Comparison of ENCODE assay signal across 8 mouse cellular contexts in the genomic region with DNA sequence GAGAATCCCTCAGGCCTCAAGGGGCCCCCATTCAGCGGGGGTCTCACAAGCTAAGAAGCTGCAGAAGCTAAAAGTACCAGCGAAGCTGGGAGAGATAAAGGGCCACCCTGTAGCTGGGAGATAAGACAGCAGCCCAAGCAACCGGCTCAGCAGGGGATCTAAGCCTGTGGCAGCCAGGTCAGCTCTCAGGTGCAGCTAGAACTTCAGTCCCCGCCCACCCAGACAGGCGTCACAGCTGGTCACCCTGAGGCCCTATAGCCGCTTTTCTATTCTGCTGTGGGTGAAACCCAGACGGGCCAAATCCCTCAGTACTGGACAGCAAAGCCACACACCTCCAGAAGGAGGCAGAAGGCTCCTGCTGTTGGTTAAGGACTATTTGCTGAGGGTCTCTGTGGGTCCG. TPM values are rescaled to one million over a fixed set of nuclear protein-coding genes. Genes with fewer than 3 reads are reported as not detected.
DNase-seq lines count a peak whose midpoint lies in the region; ATAC-seq and TF ChIP-seq lines count a peak whose summit lies in the region.

No protein-coding gene starts in this region.

- no peak for TF ChIP-seq CTCF in thymus, adult 2 months (IDR thresholded peaks at IDR 0.05; ENCODE audit: borderline replicate concordance, control insufficient read depth, extremely low read depth, insufficient read depth, low read length, poor library complexity)

- H3K9ac ChIP-seq in kidney, embryonic 16.5 days (replicated peaks; ENCODE audit: low read length): peak overlapping the region; percentile 56; the same call in 1 of the 2 replicates
- no peak overlapping the region for H3K9ac ChIP-seq in neural tube, embryonic 13.5 days

- peak; percentile 47 to 68 for DNase-seq in adrenal gland, adult (ENCODE audit: inconsistent age in 2 of 2, low spot score in 1 of 2)
- no peak for DNase-seq in adrenal gland, postnatal 36 days
- DNase-seq in thymus, adult 2 months: no peak
- no peak for DNase-seq in thymus, adult 18-20 months
- no peak for DNase-seq in layer of hippocampus, postnatal 10 days (ENCODE audit: low spot score in 2 of 2)
- DNase-seq in left cerebral cortex, adult 9 months (ENCODE audit: low spot score in 2 of 2): no peak

- peaks cover 55% of the 10 kb centered on the region for H3K4me1 ChIP-seq in thymus, adult 2 months (replicated peaks; ENCODE audit: control insufficient read depth, insufficient read depth, low read length)
- H3K4me1 ChIP-seq in kidney, embryonic 16.5 days (ENCODE audit: insufficient read depth, low read length): peaks cover 58% of the 10 kb centered on the region
- peaks cover 59% of the 10 kb centered on the region for H3K4me1 ChIP-seq in neural tube, embryonic 13.5 days (replicated peaks)

- WGBS in thymus, adult 2 months: 64% methylated on average over 8 of the region's 8 CpGs
- 40% methylated on average over 8 of the region's 8 CpGs for WGBS in kidney, embryonic 16.5 days
- WGBS in neural tube, embryonic 13.5 days: 35% methylated on average over 8 of the region's 8 CpGs

- H3K36me3 ChIP-seq in thymus, adult 2 months (ENCODE audit: control insufficient read depth, insufficient read depth, low read length): peaks cover 4% of the 10 kb centered on the region; the same call in 1 of the 2 replicates
- H3K36me3 ChIP-seq in kidney, embryonic 16.5 days (ENCODE audit: insufficient read depth, low read length): peaks cover 16% of the 10 kb centered on the region
- H3K36me3 ChIP-seq in neural tube, embryonic 13.5 days: no peaks in the 10 kb centered on the region

- no peak for TF ChIP-seq POLR2A in thymus, adult 2 months (IDR thresholded peaks at IDR 0.05; ENCODE audit: control insufficient read depth, extremely low read depth, insufficient read depth, low read length, poor library complexity)

- peak overlapping the region; percentile 100 for H3K4me2 ChIP-seq in kidney, embryonic 16.5 days (replicated peaks; ENCODE audit: low read depth, low read length)
- peak overlapping the region; percentile 80 for H3K4me2 ChIP-seq in neural tube, embryonic 13.5 days

- H3K27ac ChIP-seq in thymus, adult 2 months (ENCODE audit: control insufficient read depth, insufficient read depth, low read length): no peak overlapping the region
- peak overlapping the region; percentile 66; the same call in 1 of the 2 replicates for H3K27ac ChIP-seq in kidney, embryonic 16.5 days (ENCODE audit: low read length)
- H3K27ac ChIP-seq in neural tube, embryonic 13.5 days (replicated peaks): no peak overlapping the region

- ATAC-seq in kidney, embryonic 16.5 days (ENCODE audit: low FRiP score, low TSS enrichment): no peak
- no peak for ATAC-seq in neural tube, embryonic 13.5 days (ENCODE audit: low read depth)

- 0 out of 2 replicates have a peak overlapping the region, but pooled peaks have one; percentile 2 for H3K4me3 ChIP-seq in thymus, adult 2 months (ENCODE audit: control insufficient read depth, insufficient read depth, low read length)
- peak overlapping the region; percentile 11 for H3K4me3 ChIP-seq in kidney, embryonic 16.5 days (ENCODE audit: low read length)
- H3K4me3 ChIP-seq in neural tube, embryonic 13.5 days: no peak overlapping the region

- H3K9me3 ChIP-seq in kidney, embryonic 16.5 days (ENCODE audit: low read length): no peaks in the 10 kb centered on the region
- H3K9me3 ChIP-seq in neural tube, embryonic 13.5 days: no peaks in the 10 kb centered on the region

- no peaks in the 10 kb centered on the region for H3K27me3 ChIP-seq in thymus, adult 2 months (ENCODE audit: control insufficient read depth, insufficient read depth, low read length)
- H3K27me3 ChIP-seq in kidney, embryonic 16.5 days (ENCODE audit: insufficient read depth, low read length): no peaks in the 10 kb centered on the region
- peaks cover 18% of the 10 kb centered on the region for H3K27me3 ChIP-seq in neural tube, embryonic 13.5 days

RNA-seq across cellular contexts. Expression of gene Slc29a1, which starts 5.9 kb away (rescaled TPM):
- total RNA-seq in adrenal gland, postnatal 36 days (2021): 100 to 1,000 TPM; 132 to 137 TPM
- 358 and 385 TPM in 2 replicates for polyA plus RNA-seq in thymus, adult 2 months (2012; rRNA removed)
- 107 and 116 TPM in 2 replicates for polyA plus RNA-seq in kidney, embryonic 16.5 days (2015; fragmentation: Nextera tagmentation; extraction: Ambion mirVana)
- 40.1 and 41.6 TPM in 2 replicates for polyA plus RNA-seq in neural tube, embryonic 13.5 days (2015; fragmentation: Nextera tagmentation; extraction: Ambion mirVana)
- 10 to 100 TPM; 27.1 to 37.0 TPM for total RNA-seq in layer of hippocampus, postnatal 10 days (2021)

RNA-seq across cellular contexts. Expression of gene Mymx, which starts 8.4 kb away (rescaled TPM):
- not detected for total RNA-seq in adrenal gland, postnatal 36 days (2021)
- polyA plus RNA-seq in thymus, adult 2 months (2012; rRNA removed): 0.61 and 1.3 TPM in 2 replicates
- 6.2 and 7.4 TPM in 2 replicates for polyA plus RNA-seq in kidney, embryonic 16.5 days (2015; fragmentation: Nextera tagmentation; extraction: Ambion mirVana)
- 1.6 and 3.6 TPM in 2 replicates for polyA plus RNA-seq in neural tube, embryonic 13.5 days (2015; fragmentation: Nextera tagmentation; extraction: Ambion mirVana)
- not detected for total RNA-seq in layer of hippocampus, postnatal 10 days (2021)

RNA-seq across cellular contexts. Expression of gene Hsp90ab1, which starts 20.4 kb away (rescaled TPM):
- total RNA-seq in adrenal gland, postnatal 36 days (2021): 1,000 to 10,000 TPM; 1,888 to 2,360 TPM
- 455 and 506 TPM in 2 replicates for polyA plus RNA-seq in thymus, adult 2 months (2012; rRNA removed)
- polyA plus RNA-seq in kidney, embryonic 16.5 days (2015; fragmentation: Nextera tagmentation; extraction: Ambion mirVana): 1,922 and 2,030 TPM in 2 replicates
- polyA plus RNA-seq in neural tube, embryonic 13.5 days (2015; fragmentation: Nextera tagmentation; extraction: Ambion mirVana): 1,589 and 1,622 TPM in 2 replicates
- 1,000 to 10,000 TPM; 1,612 to 1,800 TPM for total RNA-seq in layer of hippocampus, postnatal 10 days (2021)

RNA-seq across cellular contexts. Expression of gene Slc35b2, which starts 29.8 kb away (rescaled TPM):
- 10 to 100 TPM; 43.4 to 75.9 TPM for total RNA-seq in adrenal gland, postnatal 36 days (2021)
- polyA plus RNA-seq in thymus, adult 2 months (2012; rRNA removed): 135 and 137 TPM in 2 replicates
- 159 and 170 TPM in 2 replicates for polyA plus RNA-seq in kidney, embryonic 16.5 days (2015; fragmentation: Nextera tagmentation; extraction: Ambion mirVana)
- 75.0 and 84.2 TPM in 2 replicates for polyA plus RNA-seq in neural tube, embryonic 13.5 days (2015; fragmentation: Nextera tagmentation; extraction: Ambion mirVana)
- total RNA-seq in layer of hippocampus, postnatal 10 days (2021): 10 to 100 TPM; 47.4 TPM

RNA-seq across cellular contexts. Expression of gene Nfkbie, which starts 38.0 kb away (rescaled TPM):
- 1 to 10 TPM; 3.7 TPM for total RNA-seq in adrenal gland, postnatal 36 days (2021)
- 64.5 and 77.4 TPM in 2 replicates for polyA plus RNA-seq in thymus, adult 2 months (2012; rRNA removed)
- polyA plus RNA-seq in kidney, embryonic 16.5 days (2015; fragmentation: Nextera tagmentation; extraction: Ambion mirVana): 5.9 and 6.4 TPM in 2 replicates
- 5.3 and 5.6 TPM in 2 replicates for polyA plus RNA-seq in neural tube, embryonic 13.5 days (2015; fragmentation: Nextera tagmentation; extraction: Ambion mirVana)
- 1 to 10 TPM; 3.5 to 3.9 TPM for total RNA-seq in layer of hippocampus, postnatal 10 days (2021)

Comparison
In these comparisons a context has a peak if more than half of its experiments do, and no peak if none do; other contexts are left out.
1. DNase-seq: peak in adrenal gland, adult (2 of 2); none in adrenal gland, postnatal 36 days (0 of 2), thymus, adult 2 months (single experiment), thymus, adult 18-20 months (0 of 2), layer of hippocampus, postnatal 10 days (0 of 2) and left cerebral cortex, adult 9 months (0 of 2).